Mouse (Mus musculus): Measurements from ENCODE around the gene Schip1. TPM values are rescaled to one million over a fixed set of nuclear protein-coding genes. Genes with fewer than 3 reads are reported as not detected.

Schip1 gene
- polyA plus RNA-seq, 1 experiment from 2014 or later = 163 TPM

GRCm38 (mm10) chr3:68378799-68379198 lies 314.2 kb downstream of the Schip1 start:
- DNase-seq (ENCODE audit: low spot score) (no peak), ATAC-seq (ENCODE audit: low FRiP score) (no peak)
- no peak overlapping the region for H3K4me2 ChIP-seq (replicated peaks)
- no peak overlapping the region for H3K9ac ChIP-seq
- H3K27me3 ChIP-seq (ENCODE audit: control insufficient read depth, insufficient read depth, low read length) = no peaks in the 10 kb centered on the region
- WGBS = 84% methylated on average over 2 of the region's 2 CpGs
- H3K4me3 ChIP-seq (replicated peaks; ENCODE audit: low read length) = no peak overlapping the region
- H3K4me1 ChIP-seq (replicated peaks; ENCODE audit: control insufficient read depth, insufficient read depth, low read length) = no peaks in the 10 kb centered on the region
- no peaks in the 10 kb centered on the region for H3K9me3 ChIP-seq (ENCODE audit: control insufficient read depth, low read length)
- no peaks in the 10 kb centered on the region for H3K36me3 ChIP-seq (replicated peaks; ENCODE audit: control insufficient read depth, insufficient read depth)
- H3K27ac ChIP-seq = no peak overlapping the region

- Histone ChIP-seq H3K27me3 (ENCODE audit: control insufficient read depth, insufficient read depth, low read length) (no peaks in the 10 kb centered on the region), H3K4me2 (replicated peaks) (no peak overlapping the region), H3K27ac (no peak overlapping the region), H3K9me3 (ENCODE audit: control insufficient read depth, low read length) (no peaks in the 10 kb centered on the region), H3K9ac (no peak overlapping the region), H3K36me3 (replicated peaks; ENCODE audit: control insufficient read depth, insufficient read depth) (no peaks in the 10 kb centered on the region), H3K4me1 (replicated peaks; ENCODE audit: control insufficient read depth, insufficient read depth, low read length) (no peaks in the 10 kb centered on the region), H3K4me3 (replicated peaks; ENCODE audit: low read length) (no peak overlapping the region)
- no peak for DNase-seq (ENCODE audit: low spot score)
- WGBS = 46% methylated on average over 7 of the region's 7 CpGs
- no peak for ATAC-seq (ENCODE audit: low FRiP score)
Measured at GRCm38 (mm10) chr3:68379242-68379641, 314.6 kb downstream of the Schip1 start.

- no peaks in the 10 kb centered on the region for H3K4me1 ChIP-seq (replicated peaks; ENCODE audit: control insufficient read depth, insufficient read depth, low read length)
- H3K27me3 ChIP-seq (ENCODE audit: control insufficient read depth, insufficient read depth, low read length) = no peaks in the 10 kb centered on the region
- no peak overlapping the region for H3K4me2 ChIP-seq (replicated peaks)
- H3K27ac ChIP-seq = no peak overlapping the region
- H3K9ac ChIP-seq = no peak overlapping the region
- ATAC-seq (ENCODE audit: low FRiP score) (no peak), DNase-seq (ENCODE audit: low spot score) (no peak)
- no peak overlapping the region for H3K4me3 ChIP-seq (replicated peaks; ENCODE audit: low read length)
- no peaks in the 10 kb centered on the region for H3K9me3 ChIP-seq (ENCODE audit: control insufficient read depth, low read length)
- H3K36me3 ChIP-seq (replicated peaks; ENCODE audit: control insufficient read depth, insufficient read depth) = no peaks in the 10 kb centered on the region
Measured at GRCm38 (mm10) chr3:68383672-68384071, 319.1 kb downstream of the Schip1 start.

- WGBS = 88% methylated on average over 3 of the region's 3 CpGs
- H3K4me1 ChIP-seq (replicated peaks; ENCODE audit: control insufficient read depth, insufficient read depth, low read length) = no peaks in the 10 kb centered on the region
- H3K9me3 ChIP-seq (ENCODE audit: control insufficient read depth, low read length) = no peaks in the 10 kb centered on the region
- H3K4me2 ChIP-seq (replicated peaks) = no peak overlapping the region
- DNase-seq (ENCODE audit: low spot score) = no peak
- H3K27me3 ChIP-seq (ENCODE audit: control insufficient read depth, insufficient read depth, low read length) = no peaks in the 10 kb centered on the region
- H3K36me3 ChIP-seq (replicated peaks; ENCODE audit: control insufficient read depth, insufficient read depth) = no peaks in the 10 kb centered on the region
- no peak overlapping the region for H3K4me3 ChIP-seq (replicated peaks; ENCODE audit: low read length)
- H3K9ac ChIP-seq = no peak overlapping the region
- no peak overlapping the region for H3K27ac ChIP-seq
- ATAC-seq (ENCODE audit: low FRiP score) = no peak
Measured at GRCm38 (mm10) chr3:68385544-68385943, 320.9 kb downstream of the Schip1 start.

GRCm38 (mm10) chr3:68388023-68388422 lies 323.4 kb downstream of the Schip1 start:
- H3K4me3 ChIP-seq (replicated peaks; ENCODE audit: low read length) = no peak overlapping the region
- 95% methylated on average over 3 of the region's 3 CpGs for WGBS
- H3K27me3 ChIP-seq (ENCODE audit: control insufficient read depth, insufficient read depth, low read length) = no peaks in the 10 kb centered on the region
- H3K9me3 ChIP-seq (ENCODE audit: control insufficient read depth, low read length) = no peaks in the 10 kb centered on the region
- ATAC-seq (ENCODE audit: low FRiP score) = no peak
- H3K4me1 ChIP-seq (replicated peaks; ENCODE audit: control insufficient read depth, insufficient read depth, low read length) = no peaks in the 10 kb centered on the region
- H3K4me2 ChIP-seq (replicated peaks) = no peak overlapping the region
- no peak overlapping the region for H3K27ac ChIP-seq
- no peaks in the 10 kb centered on the region for H3K36me3 ChIP-seq (replicated peaks; ENCODE audit: control insufficient read depth, insufficient read depth)
- DNase-seq (ENCODE audit: low spot score) = no peak
- H3K9ac ChIP-seq = no peak overlapping the region

- H3K27ac ChIP-seq = no peak overlapping the region
- no peak overlapping the region for H3K4me3 ChIP-seq (replicated peaks; ENCODE audit: low read length)
- H3K36me3 ChIP-seq (replicated peaks; ENCODE audit: control insufficient read depth, insufficient read depth) = no peaks in the 10 kb centered on the region
- H3K27me3 ChIP-seq (ENCODE audit: control insufficient read depth, insufficient read depth, low read length) = no peaks in the 10 kb centered on the region
- no peaks in the 10 kb centered on the region for H3K9me3 ChIP-seq (ENCODE audit: control insufficient read depth, low read length)
- DNase-seq (ENCODE audit: low spot score) = no peak
- ATAC-seq (ENCODE audit: low FRiP score) = no peak
- H3K4me1 ChIP-seq (replicated peaks; ENCODE audit: control insufficient read depth, insufficient read depth, low read length) = no peaks in the 10 kb centered on the region
- WGBS = 72% methylated on average over 2 of the region's 2 CpGs
- no peak overlapping the region for H3K9ac ChIP-seq
- H3K4me2 ChIP-seq (replicated peaks) = no peak overlapping the region
Measured at GRCm38 (mm10) chr3:68393578-68393977, 329.0 kb downstream of the Schip1 start.

- no peaks in the 10 kb centered on the region for H3K9me3 ChIP-seq (ENCODE audit: control insufficient read depth, low read length)
- no peaks in the 10 kb centered on the region for H3K27me3 ChIP-seq (ENCODE audit: control insufficient read depth, insufficient read depth, low read length)
- WGBS = 67% methylated on average over 3 of the region's 3 CpGs
- DNase-seq (ENCODE audit: low spot score) (no peak), ATAC-seq (ENCODE audit: low FRiP score) (no peak)
- H3K36me3 ChIP-seq (replicated peaks; ENCODE audit: control insufficient read depth, insufficient read depth) = no peaks in the 10 kb centered on the region
- H3K27ac ChIP-seq = no peak overlapping the region
- peaks cover 10% of the 10 kb centered on the region for H3K4me1 ChIP-seq (replicated peaks; ENCODE audit: control insufficient read depth, insufficient read depth, low read length)
- no peak overlapping the region for H3K9ac ChIP-seq
- H3K4me2 ChIP-seq (replicated peaks) = no peak overlapping the region
- no peak overlapping the region for H3K4me3 ChIP-seq (replicated peaks; ENCODE audit: low read length)
Measured at GRCm38 (mm10) chr3:68398691-68399090, 334.1 kb downstream of the Schip1 start.

- DNase-seq (ENCODE audit: low spot score) = no peak
- Histone ChIP-seq H3K9ac (no peak overlapping the region), H3K36me3 (replicated peaks; ENCODE audit: control insufficient read depth, insufficient read depth) (no peaks in the 10 kb centered on the region), H3K4me3 (replicated peaks; ENCODE audit: low read length) (no peak overlapping the region), H3K4me1 (replicated peaks; ENCODE audit: control insufficient read depth, insufficient read depth, low read length) (peaks cover 12% of the 10 kb centered on the region), H3K9me3 (ENCODE audit: control insufficient read depth, low read length) (no peaks in the 10 kb centered on the region), H3K27ac (no peak overlapping the region), H3K4me2 (replicated peaks) (no peak overlapping the region), H3K27me3 (ENCODE audit: control insufficient read depth, insufficient read depth, low read length) (no peaks in the 10 kb centered on the region)
- ATAC-seq (ENCODE audit: low FRiP score) = no peak
- 51% methylated on average over 7 of the region's 7 CpGs for WGBS
Measured at GRCm38 (mm10) chr3:68400121-68400520, 335.5 kb downstream of the Schip1 start.

- DNase-seq (ENCODE audit: low spot score) (no peak), ATAC-seq (ENCODE audit: low FRiP score) (no peak; the same call in 1 of the 2 replicates)
- peaks cover 29% of the 10 kb centered on the region for H3K4me1 ChIP-seq (replicated peaks; ENCODE audit: control insufficient read depth, insufficient read depth, low read length)
- no peaks in the 10 kb centered on the region for H3K36me3 ChIP-seq (replicated peaks; ENCODE audit: control insufficient read depth, insufficient read depth)
- H3K9ac ChIP-seq = no peak overlapping the region
- WGBS = 48% methylated on average over 4 of the region's 4 CpGs
- H3K4me3 ChIP-seq (replicated peaks; ENCODE audit: low read length) = no peak overlapping the region
- H3K9me3 ChIP-seq (ENCODE audit: control insufficient read depth, low read length) = no peaks in the 10 kb centered on the region
- H3K27ac ChIP-seq = peak overlapping the region; percentile 34; the same call in 1 of the 2 replicates
- no peak overlapping the region for H3K4me2 ChIP-seq (replicated peaks)
- H3K27me3 ChIP-seq (ENCODE audit: control insufficient read depth, insufficient read depth, low read length) = no peaks in the 10 kb centered on the region
Measured at GRCm38 (mm10) chr3:68403343-68403742, 338.7 kb downstream of the Schip1 start.

- no peak overlapping the region for H3K4me3 ChIP-seq (replicated peaks; ENCODE audit: low read length)
- H3K4me2 ChIP-seq (replicated peaks) = no peak overlapping the region
- H3K9me3 ChIP-seq (ENCODE audit: control insufficient read depth, low read length) = no peaks in the 10 kb centered on the region
- ATAC-seq (ENCODE audit: low FRiP score) = peak; percentile 24; the same call in 1 of the 2 replicates
- no peaks in the 10 kb centered on the region for H3K27me3 ChIP-seq (ENCODE audit: control insufficient read depth, insufficient read depth, low read length)
- H3K4me1 ChIP-seq (replicated peaks; ENCODE audit: control insufficient read depth, insufficient read depth, low read length) = peaks cover 29% of the 10 kb centered on the region
- DNase-seq (ENCODE audit: low spot score) = peak; percentile 36
- H3K36me3 ChIP-seq (replicated peaks; ENCODE audit: control insufficient read depth, insufficient read depth) = no peaks in the 10 kb centered on the region
- peak overlapping the region; percentile 34; the same call in 1 of the 2 replicates for H3K27ac ChIP-seq
- no peak overlapping the region for H3K9ac ChIP-seq
- WGBS = 55% methylated on average over 2 of the region's 2 CpGs
Measured at GRCm38 (mm10) chr3:68403783-68404217, 339.2 kb downstream of the Schip1 start.

Measured in hindbrain, embryonic 14.5 days (tissue).